Mouse (Mus musculus) liver, embryonic 14.5 days (tissue): ENCODE results near the gene Dlgap1.

Experiments
- CTCF ChIP-seq: IDR thresholded peaks from 2 replicates; pipeline ENCODE4 v1.5.1; 2016; ENCODE audit warnings: antibody characterized with exemption, low read depth, control low read depth
- EP300 ChIP-seq: IDR thresholded peaks from 2 replicates; pipeline ENCODE4 v1.6.1; 2016; ENCODE audit warnings: antibody characterized with exemption, low read depth

GRCm38 (mm10) chr17:70838031-70838430 lies 869.2 kb downstream of the Dlgap1 start:
- TF ChIP-seq CTCF = no peak
- TF ChIP-seq EP300 = no peak
